Mouse (Mus musculus) spleen, postnatal 4 days (tissue): ENCODE results near the gene Gtdc1.

Source experiments
- DNase-seq, 2 experiments: peaks; one replicate each; pipeline ENCODE4 v3.0.0; 2022; ENCODE audit warnings: low spot score in 2 of 2

Gene Gtdc1

DNA sequence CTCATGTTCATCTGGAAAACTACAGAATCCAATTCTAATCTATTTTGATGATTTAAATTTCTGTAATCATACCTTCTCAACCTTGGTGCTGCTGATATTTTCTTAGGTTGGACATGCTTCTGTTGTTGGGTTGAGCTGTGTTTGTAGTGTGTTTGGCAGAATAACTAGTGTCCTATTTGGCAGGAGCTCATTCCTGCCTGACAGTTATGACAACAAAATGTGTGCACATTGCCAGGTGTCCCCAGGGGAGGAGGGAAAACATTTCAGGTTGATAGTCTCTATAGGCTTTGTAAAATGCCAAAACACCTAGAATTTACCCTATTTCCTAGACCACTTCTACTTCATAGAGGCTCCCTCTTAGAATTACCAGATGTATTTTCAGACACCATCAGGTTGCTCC, 343.4 kb downstream of the Gtdc1 start:
- DNase-seq, result no peak

DNA sequence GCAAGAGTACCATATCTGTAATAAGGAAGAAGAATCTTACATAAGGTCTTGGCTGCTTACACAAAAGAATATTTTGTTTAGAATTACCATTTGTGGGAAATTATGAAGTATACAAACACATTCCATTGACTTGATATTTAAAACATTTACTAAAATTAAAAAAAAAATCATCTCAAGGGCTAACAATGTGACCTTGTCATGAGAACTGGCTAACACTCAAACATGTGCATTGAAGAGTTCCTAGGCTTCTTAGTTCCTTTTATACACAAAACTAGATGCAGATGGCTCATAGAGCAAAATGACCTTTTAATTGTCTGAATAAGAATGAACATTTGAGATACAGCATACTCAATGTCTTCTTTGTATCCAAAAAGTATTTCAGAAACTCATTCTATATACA, 344.0 kb downstream of the Gtdc1 start:
- no peak for DNase-seq

DNA sequence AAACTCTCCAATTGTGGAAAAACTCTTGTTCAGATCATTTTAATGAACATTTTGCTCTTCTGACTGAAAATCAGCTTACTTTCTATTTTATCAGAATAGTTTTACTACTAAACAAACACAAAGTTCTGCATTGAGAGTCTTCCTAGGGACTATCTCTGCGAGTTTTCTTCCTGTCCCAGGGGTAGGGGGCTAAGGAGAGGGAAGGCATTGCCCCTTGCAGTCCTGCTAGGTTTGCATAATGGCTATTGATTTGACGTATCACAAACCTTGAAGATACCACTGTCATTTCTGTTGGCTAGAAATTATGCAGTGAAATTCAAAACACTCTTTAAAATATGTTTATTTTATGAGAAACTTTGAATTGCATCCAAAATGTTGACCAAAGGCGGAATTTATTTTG, 355.6 kb downstream of the Gtdc1 start:
- no peak for DNase-seq

DNA sequence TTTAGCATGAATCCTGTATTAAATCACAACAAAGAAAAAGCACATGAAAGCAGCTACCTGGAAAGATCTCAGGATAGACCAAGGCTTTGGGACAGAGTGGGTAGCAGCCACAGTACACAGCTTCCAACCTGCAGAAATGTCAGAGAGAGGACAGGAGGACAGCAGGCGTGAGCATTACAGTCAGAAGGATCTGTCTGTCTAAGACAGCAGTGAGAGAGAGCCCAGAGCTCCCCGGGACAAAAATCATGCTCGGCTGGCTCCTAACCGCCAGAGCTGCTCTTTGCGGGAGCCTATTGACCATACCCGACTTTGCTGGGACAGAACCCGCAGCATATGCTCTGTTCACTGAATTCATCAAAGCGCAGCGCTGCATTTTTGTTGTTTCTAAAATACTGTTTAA, 356.3 kb downstream of the Gtdc1 start:
- no peak for DNase-seq

DNA sequence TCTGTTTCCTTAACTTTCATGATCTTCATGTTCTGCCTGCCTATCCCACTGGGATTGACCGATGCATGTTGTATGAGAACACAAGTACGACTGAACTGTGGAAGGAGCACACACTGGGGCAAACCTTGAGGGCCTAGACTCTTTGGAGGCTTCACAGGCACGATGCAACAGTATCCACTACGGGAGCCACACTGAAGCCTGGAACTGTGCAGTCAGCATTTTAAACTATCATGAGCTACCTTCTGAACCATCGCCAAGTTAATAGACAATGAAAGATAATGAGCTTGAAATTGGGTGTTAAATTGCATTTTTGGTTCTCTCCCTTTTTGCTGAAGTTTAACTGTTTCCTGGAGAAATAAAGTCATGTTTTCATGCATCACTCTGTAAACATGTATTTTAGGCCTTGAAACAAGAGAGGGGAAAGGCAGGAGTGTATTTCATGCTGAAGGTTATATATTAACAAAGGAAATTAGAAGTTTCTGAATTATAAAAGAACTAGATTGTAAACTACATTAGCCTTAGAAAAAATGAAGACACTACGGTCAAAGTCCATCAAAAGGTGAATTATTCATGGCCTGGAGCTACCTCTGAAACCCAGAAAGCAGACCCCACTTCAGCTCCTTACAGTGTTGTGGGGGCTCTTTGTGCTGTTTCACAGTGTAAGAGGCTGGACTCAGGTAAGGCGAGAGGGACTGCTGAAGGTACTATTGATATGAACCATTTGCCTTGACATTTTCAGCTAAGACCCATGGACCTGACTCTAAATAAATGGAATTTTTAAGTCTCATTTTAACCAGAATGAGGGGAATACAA, 358.1 kb downstream of the Gtdc1 start:
- DNase-seq, result no peak

DNA sequence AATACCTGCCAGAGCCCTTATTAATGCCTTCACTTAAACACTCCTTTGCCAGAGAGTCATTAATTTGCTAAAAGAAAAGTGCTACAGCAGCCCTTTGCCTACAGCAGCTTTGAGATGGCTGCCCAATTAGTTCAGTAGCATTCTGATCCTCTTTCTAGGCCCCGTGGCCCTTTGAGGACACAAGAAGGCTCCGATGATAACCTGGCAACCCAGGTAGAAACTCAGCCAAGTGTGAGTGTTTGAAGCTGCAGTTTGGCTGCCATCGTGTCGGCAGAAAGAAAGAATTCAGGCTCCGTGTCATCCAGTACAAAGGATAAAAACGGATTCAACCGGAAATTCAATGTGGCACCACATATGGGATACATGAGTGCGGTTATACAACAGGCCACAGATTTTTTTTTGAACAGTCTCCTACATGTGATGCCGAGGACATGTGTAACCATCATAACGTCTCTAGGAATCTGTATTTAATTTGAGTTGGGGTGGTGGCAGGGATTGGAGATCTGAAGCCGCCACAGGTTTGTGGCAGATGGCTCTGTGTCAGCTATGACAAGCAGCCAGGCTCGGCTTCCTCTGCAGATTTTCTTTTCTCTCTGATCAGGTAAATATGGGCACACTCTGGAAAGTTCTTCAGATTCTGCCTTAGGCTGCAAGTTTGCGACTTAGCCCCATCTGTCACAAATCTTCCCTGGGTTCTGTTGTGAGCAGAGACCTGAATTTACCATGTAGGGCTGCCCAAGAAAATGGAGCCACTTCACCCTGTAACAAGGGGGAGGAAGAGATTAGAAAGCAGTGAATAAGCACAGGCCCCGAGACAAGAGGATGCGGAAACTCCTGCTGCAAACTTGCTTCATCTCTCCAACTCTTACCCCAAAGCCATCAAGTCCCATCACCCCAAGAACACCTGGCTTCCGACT, 362.4 kb downstream of the Gtdc1 start:
- DNase-seq, result no peak

DNA sequence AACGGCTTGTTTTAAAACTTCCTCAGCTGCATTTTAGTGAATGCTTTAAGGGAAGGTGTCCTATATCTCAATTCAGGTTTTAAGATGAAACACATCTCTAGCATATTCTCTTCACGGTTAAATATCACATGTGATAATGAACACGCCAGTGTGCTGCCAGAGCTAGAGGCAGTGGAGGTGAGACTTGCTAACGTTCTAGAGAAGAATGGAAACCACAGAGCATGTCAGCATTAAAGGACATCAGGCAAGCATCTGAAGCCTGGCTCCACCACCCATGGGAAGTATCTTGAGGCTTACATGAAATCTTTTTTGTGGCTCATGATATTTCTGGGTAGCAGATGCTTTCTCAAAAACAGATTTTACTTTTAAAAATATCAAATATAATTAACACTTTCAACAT, 365.7 kb downstream of the Gtdc1 start:
- no peak for DNase-seq

DNA sequence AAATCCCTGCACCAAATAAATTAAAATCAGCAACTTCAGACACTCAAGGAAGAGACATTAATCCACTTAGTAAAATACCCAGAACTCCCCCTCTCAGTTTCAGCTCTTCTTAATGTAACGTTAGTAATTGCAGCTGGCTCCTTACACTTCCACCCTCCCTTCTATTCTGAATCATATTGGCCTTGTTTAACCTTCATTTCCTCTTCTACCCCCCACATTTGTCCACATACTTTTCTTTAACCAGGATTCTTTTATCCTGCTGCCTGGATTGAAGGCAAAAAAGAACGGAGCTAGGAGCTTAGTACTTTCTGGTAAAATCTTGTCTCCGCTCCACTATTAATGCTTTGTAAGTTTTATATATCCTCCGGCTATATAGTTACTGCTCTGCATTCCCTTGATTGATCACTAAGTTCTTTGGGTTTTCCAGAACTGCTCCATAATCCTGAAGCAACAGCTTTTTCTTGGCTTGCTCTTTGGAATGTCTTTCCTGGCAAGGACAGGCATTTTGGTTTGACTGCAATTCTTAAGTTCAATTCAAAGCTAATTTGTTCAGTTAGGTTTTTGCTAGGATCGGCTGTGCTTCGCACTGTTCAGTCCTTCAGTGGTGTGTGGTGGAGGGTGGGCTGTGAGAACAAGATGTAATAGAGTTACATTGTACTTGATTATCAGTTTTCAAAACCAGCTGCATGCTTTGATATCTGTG, 368.1 kb downstream of the Gtdc1 start:
- DNase-seq, result no peak

DNA sequence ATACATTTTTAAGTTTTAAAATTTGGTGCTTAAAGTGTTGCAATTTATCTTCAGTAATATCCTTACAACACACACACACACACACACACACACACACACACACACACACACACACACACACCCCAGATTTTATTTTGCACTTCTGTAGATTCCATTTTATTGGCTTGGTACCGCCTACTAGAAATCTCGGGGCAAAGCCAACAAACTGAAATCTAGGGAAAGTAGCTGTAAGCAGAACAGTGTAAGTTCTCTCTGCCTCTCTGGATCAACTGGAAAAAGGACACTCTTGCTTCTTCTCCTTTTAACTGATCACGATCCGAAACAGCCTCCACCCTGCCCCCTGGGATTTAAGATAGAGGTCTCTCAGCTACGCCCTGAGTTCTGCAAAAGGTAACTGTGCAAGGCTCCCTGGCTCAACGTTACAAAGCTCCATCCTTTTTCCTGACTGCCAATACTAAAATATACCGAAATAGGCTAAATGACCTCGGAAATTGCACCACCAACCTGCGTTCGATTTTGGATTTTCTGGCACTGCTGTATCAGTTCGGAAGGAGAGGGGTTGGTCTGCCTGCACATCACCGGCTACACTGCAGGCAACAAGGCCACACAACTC, 369.7 kb downstream of the Gtdc1 start:
- no peak for DNase-seq

DNA sequence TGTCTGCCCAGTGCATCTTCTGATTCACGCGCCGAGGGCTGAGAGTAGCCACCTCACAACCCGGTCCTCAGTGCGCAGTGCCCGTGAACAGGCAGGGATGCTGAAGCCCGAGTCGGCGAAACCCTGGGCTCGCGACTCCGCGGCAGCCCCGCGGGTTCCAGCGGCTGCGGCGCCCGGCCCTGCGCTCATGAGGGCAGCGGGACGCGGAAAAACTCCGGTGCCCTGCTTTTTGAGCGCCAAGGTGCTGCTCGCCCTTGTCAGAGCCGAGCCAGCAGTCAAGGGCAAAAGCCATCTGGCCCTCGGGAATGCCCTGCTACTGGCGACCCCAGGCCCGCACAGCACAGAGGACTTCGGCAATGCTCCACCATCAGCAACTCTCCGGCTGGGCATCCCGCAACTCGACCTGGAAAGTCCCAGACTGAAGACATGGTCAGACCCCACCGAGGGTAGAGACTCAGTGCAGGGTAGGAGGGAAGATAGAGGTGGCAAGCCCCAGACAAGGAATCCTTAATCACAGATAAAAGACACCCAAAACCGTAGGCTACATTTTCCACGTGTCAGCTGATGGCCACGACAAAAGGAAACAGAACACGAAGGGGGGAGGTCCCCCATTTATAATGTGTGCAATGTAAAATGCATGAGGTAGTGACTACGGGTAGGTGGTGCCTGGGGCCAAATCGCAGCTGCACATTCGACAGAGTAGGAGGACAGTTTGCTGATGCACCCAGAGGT, 370.4 kb downstream of the Gtdc1 start:
- no peak for DNase-seq

DNA sequence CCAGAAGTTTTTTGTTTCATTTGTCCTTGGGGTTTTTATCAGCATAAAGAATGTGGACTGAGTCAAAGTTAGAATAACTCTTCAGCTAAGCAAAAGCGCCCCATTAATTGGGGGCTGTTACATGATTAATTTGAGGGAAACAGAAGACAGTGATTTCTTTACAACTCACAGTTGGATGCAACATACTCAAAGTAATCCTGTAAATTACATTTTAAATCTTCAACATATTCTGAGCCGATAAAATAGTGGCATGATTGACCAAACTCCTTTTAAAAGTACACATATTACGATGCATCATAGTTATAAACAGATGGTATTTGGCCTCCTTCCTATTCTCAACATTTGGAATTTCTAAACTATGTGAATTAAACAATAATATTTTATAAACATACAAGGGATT, 372.7 kb downstream of the Gtdc1 start:
- no peak for DNase-seq

DNA sequence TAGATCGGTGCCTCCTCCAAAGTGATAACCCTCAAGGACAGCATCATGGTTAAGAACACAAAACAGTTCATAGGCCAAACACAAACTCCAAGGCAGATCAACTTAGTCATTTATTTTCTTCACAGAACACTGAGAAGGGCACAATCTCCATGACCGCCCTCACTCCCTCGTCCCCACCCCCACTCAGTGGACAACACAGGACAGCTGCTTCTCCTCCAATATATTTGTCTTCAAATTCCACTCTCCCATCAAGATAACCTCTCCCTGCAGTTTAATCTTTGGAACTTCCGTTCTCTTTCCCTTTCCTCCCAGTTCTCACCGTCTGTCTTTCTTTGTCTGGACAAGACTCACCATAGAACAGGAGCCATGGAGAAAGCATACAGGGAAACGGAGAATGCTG, 378.1 kb downstream of the Gtdc1 start:
- DNase-seq, result no peak

DNA sequence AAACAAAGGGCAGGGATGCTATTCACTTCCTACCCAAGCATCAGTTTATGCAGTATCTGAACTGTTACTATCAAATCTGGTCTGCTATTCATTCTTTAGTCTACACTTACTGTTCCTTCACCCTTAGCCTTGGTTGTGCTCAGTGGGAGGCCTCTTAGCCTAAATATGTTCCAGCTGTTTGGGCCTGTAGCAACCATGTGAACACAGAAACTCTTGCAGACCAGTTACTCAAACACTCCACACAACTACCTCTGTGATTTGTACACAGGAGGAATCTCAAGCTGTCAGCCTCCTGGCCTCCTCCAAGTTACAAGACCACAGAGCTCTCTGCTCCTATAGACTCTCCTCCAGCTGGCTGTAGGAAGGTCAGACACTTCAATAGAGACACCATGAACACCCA, 384.7 kb downstream of the Gtdc1 start:
- DNase-seq, result no peak

DNA sequence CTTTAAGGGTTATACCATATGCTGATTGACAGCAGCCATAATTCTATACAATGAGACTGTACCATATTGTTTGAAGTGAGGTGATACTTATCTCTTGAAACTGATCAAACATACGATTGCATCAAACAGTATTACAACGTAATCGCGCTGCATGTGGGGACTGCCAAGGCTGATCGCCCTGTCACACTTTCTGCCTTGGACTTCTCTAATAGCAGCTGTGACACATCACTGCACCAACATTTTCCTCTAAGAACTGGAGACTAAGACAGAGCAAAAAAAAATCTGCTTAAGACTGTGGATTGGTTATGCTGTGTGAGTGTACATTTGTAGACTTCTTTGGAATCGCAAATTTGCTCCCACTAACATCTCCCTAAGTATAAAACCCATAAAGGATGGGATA, 385.7 kb downstream of the Gtdc1 start:
- no peak for DNase-seq

DNA sequence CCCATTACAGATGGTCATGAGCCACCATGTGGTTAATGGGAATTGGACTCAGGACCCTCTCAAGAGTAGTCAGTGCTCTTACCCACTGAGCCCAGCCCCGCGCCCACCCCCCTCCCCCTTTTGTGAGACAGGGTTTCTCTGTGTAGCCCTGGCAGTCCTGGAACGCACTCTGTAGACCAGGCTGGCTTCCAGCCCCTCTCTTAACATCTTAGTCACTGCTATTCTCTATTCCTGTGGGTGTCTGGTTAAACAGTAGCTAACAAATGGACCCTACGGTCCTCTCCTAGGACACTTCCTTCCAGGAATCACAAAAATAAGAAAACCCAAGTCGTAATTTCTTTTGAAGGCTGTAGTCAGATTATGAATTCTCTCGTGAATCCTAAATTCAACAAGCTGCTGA, 386.6 kb downstream of the Gtdc1 start:
- no peak for DNase-seq

DNA sequence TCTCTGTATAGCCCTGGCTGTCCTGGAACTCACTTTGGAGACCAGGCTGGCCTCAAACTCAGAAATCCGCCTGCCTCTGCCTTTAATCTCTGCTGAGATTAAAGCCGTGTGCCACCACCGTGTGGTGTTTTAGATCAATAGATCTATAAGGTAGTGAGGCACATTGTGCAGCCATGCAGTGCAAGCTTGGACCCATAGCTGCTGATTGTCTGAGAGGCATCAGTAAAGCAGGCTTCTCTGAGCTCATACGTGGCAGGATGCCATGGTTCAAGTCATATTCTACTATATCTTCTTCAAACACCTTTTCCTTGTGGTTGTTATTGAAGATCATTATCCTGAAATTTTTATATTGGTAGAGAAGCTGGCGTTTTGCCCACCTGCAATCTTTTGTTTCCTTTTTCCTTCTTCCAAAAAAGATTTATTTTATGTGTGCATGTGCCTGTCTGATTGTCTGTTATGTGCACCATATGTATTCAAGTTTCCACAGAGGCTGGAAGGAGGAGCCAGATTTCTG, 388.3 kb downstream of the Gtdc1 start:
- DNase-seq, result no peak

DNA sequence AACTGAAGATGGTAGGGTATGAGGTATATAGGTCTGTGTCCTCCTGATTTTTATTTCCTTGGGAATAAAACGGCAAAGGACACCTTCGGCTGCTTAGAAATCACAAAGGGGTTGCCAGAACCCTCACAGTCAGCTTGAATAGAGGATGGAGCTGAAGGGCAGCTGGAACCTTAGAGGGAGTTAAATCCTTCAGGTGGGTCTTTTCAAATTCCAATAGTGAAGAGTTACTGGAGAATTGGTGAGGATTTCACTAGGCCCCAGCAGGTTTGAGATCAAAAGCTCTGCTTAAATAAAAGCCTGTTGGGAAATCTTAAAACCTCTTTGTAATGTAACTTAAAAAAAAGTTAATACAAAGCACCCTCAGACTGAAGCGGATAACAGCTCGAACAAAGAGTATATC, 389.3 kb downstream of the Gtdc1 start:
- DNase-seq, result no peak

DNA sequence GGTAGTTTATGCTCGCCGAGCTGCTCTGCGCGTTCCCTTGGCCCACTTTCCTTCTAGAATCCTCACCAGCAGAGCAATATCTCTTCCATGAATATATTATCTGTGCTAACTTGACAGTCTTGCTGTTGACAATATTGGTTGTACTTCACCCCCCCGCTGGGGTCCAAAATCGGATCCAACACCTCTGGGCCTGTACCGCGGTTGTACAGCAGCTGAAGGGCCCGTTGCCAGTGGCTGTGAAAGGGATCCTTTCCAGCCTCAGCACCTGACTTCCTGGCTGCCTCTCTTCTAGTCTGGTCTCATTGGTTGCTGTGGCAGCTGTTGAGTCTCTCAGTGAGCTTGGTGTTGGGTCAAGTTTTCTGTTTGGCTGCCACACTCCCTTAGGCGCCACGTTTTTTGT, 391.7 kb downstream of the Gtdc1 start:
- DNase-seq, result no peak

DNA sequence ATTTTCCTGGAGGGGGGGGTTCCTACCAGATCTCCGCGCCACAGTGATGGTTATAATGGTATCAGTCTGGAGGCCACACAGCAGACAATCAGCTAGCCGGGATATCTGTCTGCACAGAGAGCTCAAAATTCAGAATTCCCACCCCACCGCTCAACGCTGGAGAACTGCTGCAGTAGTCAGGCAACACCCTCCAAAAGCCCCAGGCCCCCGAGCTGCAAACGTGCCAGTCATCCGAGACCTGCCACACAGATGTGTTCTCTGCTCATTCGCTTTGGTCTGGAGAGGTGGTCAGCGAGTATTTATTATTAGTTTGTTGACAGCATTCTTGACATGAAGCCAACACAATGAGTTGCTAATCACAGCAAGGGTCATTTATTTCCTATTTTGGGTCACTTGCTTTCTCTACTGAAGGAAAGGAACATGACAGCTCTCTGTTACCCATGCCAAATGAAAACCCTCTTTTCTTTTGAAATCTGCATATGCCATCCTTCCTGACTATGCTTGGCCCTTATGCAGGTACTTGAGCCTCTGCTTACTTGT, 392.3 kb downstream of the Gtdc1 start:
- no peak for DNase-seq

DNA sequence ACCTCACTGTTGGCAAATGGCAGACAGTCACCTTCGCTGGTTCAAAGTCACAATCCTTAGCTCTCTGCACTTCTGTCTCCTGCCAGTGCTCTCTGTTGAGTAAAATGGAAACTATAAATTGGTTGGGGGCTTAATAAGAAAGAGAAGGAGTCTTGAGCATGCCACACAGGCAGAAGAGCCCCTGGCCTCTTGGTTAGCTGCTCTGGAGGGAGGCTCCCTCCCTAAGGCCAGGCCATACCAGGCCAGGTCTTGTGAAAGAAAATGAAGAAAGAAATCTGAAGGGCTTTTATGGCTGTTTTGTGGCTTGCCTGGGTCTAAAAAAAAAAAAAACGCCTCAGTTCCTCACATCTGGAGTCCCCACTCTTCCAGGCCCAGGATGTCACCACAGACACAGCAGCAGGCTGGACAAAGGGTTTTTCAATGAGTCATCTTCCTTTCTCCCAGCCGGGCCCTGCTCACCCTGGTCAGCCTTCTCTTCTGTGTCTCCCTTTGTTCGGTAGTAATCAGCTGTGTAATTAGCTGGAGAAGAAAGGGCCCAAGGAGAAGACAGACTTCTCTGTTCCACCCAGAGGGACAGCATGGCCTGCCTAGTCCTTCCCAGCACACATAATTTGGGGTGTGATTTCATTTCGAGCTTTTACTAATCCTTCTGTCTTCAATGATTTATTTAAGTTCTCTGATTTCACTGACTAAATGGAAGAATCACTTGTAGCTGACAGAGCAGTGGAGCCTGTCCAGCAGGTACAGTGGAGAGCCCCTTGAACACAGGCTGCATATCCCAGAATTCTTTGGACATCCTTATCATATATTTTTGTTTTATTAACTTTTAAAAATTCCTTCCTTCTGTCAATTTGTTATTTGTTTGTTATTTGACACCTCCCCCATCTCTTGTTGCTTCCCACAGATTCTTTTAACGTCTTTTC, 401.1 kb downstream of the Gtdc1 start:
- no peak for DNase-seq
